Mouse (Mus musculus): ENCODE data around the gene LTO1. TPM values are rescaled to one million over a fixed set of nuclear protein-coding genes. Genes with fewer than 3 reads are reported as not detected.

The LTO1 gene
- total RNA-seq (2023): 38.6 TPM

GRCm38 (mm10) chr7:144914948-144915750 is at the start of gene LTO1:
TSS of gene LTO1 (plus strand) at chr7:144915100.

GRCm38 (mm10) chr7:144896294-144897218 is 18.3 kb upstream of the LTO1 start, which contains the start of gene Fgf15:
TSS of gene Fgf15 (plus strand) at chr7:144896531.

DNA sequence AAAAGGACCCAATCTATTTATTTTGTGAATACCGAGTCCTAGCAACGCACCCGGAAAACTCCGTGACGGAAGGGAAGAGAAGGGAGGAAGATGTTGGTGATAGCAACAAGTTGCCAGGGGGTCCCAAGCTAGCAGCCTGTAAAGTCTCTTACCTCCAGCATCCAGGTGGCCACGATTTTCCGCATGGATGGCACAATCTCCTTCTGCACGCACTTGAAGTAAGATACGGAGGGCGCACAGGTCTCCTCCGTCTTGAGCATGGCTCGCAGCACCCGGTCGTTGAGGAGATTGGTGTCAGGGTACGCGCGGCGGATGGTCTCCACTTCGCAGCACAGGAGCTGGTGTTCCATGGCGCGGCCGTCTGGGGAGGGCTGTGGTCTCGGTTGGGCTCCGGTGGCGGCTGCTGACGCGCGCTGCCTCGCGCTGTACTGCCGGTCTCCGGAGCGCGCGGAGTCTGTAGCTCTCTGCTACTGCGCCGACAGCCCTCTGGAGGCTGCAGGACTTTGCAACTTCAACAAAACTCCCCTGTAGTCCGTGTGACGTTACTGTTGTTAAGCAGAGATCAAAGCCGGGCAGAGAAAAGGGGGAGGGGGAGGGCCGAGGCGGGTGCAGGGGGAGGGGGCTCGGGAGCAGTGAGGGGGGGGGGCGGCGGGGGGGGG is 24.6 kb downstream of the LTO1 start, which contains the start of gene Ccnd1:
Gene Ccnd1, minus strand, starts transcription at position 582 of the 659 bp plus-strand sequence.

Other genes with a start within 250 kb of the LTO1 start
- 1.7 TPM for gene Ano1, start 163.1 kb upstream of the LTO1 start, total RNA-seq (2023)
- not detected for gene Fgf3, start 77.0 kb upstream of the LTO1 start, total RNA-seq (2023)
- not detected for gene Fgf4, start 67.7 kb upstream of the LTO1 start, total RNA-seq (2023)
- not detected for gene Fgf15, start 18.6 kb upstream of the LTO1 start, total RNA-seq (2023)
- 1.9 TPM for gene Ccnd1, start 24.8 kb downstream of the LTO1 start, total RNA-seq (2023)